Mouse (Mus musculus): ENCODE measurements around the gene Wipi1. TPM values are rescaled to one million over a fixed set of nuclear protein-coding genes. Genes with fewer than 3 reads are reported as not detected.

Gene Wipi1
- total RNA-seq, 2 experiments from 2014 or later = 26.8 to 56.0 TPM

DNA sequence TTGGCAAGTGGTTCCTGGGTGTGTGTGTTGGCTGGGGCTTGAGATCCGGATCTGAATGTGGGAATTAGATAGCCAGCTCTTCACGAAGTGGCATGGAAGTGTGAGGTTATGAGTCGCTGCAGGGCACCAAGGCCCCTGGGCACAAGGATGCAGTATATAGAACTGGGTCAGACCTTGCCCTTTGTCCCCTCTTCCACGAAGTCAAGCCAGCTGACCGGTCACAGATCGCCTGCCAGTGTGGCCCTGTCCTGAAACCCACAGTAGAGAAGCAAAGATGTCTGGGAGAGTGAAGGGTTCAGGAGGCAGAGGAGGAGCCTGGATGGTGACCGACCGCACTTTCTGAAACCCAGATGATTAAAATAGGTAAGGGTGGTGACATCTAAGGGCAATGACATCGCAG, 68.3 kb downstream of the Wipi1 start:
- DNase-seq = no peak

DNA sequence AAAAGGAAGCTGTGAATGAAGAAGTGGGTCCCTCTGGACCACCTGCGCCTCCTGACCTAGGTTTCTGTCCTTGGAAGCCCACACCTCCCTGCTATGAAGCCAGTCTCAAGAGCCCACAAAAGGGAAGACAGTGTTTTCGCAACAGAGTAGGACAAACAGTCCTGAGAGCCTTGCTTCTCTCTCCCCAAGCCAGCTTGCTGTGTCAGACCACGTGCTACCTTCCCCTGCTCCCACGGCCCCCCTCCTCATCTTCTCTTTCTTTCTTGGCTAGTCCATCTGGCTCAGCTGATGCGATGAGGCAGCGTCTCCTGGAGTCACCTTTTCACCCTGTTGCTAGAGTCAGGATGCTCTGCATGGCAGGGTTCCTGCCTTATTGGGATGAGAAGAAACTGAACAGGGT, 72.5 kb downstream of the Wipi1 start:
- no peak for DNase-seq

DNA sequence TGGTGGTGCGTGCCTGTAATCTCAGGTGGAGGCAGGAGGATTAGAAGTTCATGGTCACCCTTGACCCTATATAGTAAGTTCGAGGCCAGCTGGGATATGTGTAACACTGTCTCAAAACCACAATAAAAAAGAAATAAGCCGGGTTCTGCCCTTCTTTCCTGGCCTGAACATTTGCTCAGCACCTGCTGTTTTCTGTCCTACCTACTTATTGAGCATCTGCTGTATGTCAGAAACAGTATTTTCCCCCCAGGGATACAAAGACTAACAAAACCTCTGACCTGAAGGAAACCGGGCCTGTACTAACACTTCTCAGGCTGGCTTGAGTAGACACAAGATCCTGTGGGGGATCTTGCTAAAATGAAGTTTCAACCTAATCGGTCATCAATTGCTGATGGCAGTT, 74.8 kb downstream of the Wipi1 start:
- no peak for DNase-seq

- DNase-seq = no peak
Measured at GRCm38 (mm10) chr11:109535966-109536365, 75.8 kb downstream of the Wipi1 start.

- DNase-seq = no peak
Measured at GRCm38 (mm10) chr11:109530030-109530429, 81.7 kb downstream of the Wipi1 start.

DNA sequence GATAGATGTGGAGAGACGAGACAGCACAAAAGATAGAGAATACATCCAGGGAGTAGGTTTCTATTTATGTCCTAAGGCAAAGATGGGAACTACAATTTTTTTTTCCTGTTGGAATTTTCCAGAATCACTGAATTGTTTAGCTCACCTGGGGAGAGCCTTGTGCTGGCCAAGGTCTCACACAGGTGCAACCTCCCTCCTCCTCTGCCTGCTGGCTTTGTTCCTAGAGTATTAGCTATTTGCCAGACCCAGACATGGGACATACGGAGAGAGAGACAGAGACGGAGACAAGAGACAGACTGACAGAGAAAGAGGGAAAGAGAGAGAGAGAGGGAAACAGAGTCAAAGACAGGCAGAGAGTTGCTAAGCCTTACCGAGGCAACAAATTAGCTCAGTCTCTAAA, 86.2 kb downstream of the Wipi1 start:
- no peak for DNase-seq

GRCm38 (mm10) chr11:109524869-109525268, 86.9 kb downstream of the Wipi1 start:
- no peak for DNase-seq

Other genes starting within 250 kb of the Wipi1 start
- 10 to 100 TPM; 65.2 to 70.7 TPM for gene Gna13, start 249.1 kb downstream of the Wipi1 start, total RNA-seq (2021)
- gene 9930022D16Rik, start 198.1 kb downstream of the Wipi1 start, total RNA-seq (2021) = not detected
- gene Amz2, start 186.0 kb downstream of the Wipi1 start, total RNA-seq (2021) = 10 to 100 TPM; 36.7 to 49.2 TPM
- gene Arsg, start 138.6 kb downstream of the Wipi1 start, total RNA-seq (2021) = 1 to 10 TPM; 5.3 to 7.1 TPM
- gene Slc16a6, start 138.4 kb downstream of the Wipi1 start, total RNA-seq (2021) = 1 to 10 TPM in 1 of 2 experiments, under 1 TPM in 1; 0.43 to 1.5 TPM
- gene Prkar1a, start 37.4 kb upstream of the Wipi1 start, total RNA-seq (2021) = 100 to 1,000 TPM; 421 to 431 TPM
- gene Fam20a, start 110.3 kb upstream of the Wipi1 start, total RNA-seq (2021) = 1 to 10 TPM; 2.2 to 4.1 TPM
- gene 1700012B07Rik, start 216.1 kb upstream of the Wipi1 start, total RNA-seq (2021) = not detected

Data from adrenal gland, postnatal 36 days (tissue).